Mouse (Mus musculus): Measurements from ENCODE around the gene Rgs14. TPM values are rescaled to one million over a fixed set of nuclear protein-coding genes. Genes with fewer than 3 reads are reported as not detected.

The Rgs14 gene
- total and polyA plus RNA-seq, 2 experiments from 2014 or later = 0.76 to 0.78 TPM

DNA sequence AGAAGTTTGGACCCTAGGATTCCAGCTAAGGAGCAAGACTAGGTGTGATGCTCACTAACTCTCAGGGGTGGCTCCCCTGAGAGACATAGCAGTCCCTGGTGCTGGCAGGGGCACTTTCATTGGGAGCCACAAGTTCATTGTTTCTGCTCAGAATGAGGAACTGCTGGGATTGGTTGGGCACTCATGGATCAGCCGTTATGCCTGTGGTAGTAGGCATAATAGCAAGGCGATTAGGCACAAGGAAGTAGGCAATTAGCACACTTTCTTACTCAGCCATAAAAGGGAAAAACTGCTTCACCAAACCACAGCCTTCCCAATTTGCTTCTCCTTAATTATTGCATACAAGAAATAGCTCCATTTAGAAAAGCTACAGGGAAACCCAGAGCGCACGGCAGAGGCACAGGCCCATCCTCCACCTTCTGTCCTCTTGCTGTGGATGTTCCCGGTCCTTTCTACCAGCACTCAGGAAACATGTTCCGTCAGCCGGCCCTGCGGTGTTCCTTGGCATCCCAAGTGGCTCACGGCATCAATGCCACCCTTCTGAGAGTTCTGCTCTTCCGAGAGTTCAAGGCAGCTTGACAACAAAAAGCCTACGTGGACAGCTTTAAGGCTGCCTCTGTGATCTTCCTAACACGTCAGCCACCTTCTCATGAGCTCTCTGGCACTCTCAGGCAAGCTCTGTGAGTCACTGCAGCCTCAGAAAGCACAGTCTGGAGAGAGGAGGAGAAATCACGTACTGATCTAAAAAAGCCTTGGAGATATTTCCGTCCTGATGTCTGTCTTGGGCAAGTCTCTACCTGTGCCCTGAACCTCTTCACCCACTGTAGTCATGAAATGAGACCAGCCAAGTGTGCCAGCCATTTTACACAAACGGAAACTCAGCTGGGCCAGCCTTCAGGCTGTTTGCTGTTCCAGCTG lies 34.7 kb downstream of the Rgs14 start:
- Histone ChIP-seq H3K27ac (no peak overlapping the region), H3K27me3 (ENCODE audit: insufficient read depth, low read length) (no peaks in the 10 kb centered on the region), H3K4me3 (ENCODE audit: low read length) (no peak overlapping the region), H3K4me1 (ENCODE audit: insufficient read depth, low read length) (peaks cover 5% of the 10 kb centered on the region; the same call in 1 of the 2 replicates), H3K4me2 (ENCODE audit: low read depth, low read length) (no peak overlapping the region), H3K9ac (replicated peaks; ENCODE audit: low read length) (no peak overlapping the region), H3K9me3 (ENCODE audit: low read length) (no peaks in the 10 kb centered on the region), H3K36me3 (ENCODE audit: insufficient read depth, low read length) (no peaks in the 10 kb centered on the region)
- WGBS = 63% methylated on average over 15 of the region's 15 CpGs
- TF ChIP-seq CTCF (IDR thresholded peaks at IDR 0.05; ENCODE audit: low read depth) = no peak
- ATAC-seq = no peak
- DNase-seq (ENCODE audit: low spot score) = no peak

DNA sequence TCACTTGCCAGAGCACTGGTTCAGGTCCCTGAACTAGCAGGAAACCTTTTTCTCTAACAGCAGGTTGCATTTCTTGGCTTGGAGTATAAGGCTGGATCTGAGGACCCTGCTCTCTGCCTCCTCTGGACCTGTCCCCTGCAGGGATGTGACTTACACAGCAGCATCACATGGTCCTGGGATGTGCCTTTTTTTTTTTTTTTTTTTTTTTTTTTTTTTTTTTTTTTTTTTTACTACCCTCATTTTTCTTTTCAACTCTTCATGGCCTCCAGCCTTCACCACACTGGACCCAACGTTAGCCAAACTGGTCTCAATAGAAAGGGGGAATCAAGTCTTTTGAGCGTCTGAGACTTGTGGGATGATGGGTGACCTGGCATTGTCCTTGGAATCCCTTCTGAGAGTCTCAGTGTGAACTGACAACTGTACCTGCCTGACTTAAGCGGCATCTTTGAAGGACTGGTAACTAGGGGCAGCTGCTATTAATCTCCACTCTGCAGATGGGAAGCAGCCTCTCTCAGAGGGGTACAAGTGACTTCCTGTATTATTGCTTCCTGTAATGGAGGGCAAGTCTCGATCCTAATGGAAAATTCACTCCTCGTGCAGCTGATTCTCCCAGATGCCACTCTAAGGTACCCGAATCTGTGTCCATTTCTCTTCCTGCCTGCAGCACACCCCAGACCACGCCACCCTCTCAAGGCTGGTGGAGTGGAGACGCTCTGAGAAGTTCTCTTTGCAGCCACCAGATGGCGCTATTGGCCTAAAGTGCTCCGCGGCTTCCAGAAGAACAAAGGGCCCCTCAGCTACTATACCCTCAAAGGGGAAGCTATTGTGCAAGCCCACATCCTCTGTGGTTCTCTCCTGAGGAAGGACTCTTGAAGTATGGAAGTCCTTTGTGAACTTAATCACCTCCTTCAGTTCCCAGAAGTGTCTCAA lies 35.6 kb downstream of the Rgs14 start:
- ATAC-seq = peak; percentile 89
- Histone ChIP-seq H3K27ac (peak overlapping the region; percentile 42; the same call in 1 of the 2 replicates), H3K9me3 (ENCODE audit: low read length) (no peaks in the 10 kb centered on the region), H3K4me2 (ENCODE audit: low read depth, low read length) (peak overlapping the region; percentile 25), H3K27me3 (ENCODE audit: insufficient read depth, low read length) (no peaks in the 10 kb centered on the region), H3K36me3 (ENCODE audit: insufficient read depth, low read length) (no peaks in the 10 kb centered on the region), H3K4me3 (ENCODE audit: low read length) (no peak overlapping the region), H3K4me1 (ENCODE audit: insufficient read depth, low read length) (peaks cover 5% of the 10 kb centered on the region; the same call in 1 of the 2 replicates), H3K9ac (replicated peaks; ENCODE audit: low read length) (no peak overlapping the region)
- peak; percentile 93 for DNase-seq (ENCODE audit: low spot score)
- 11% methylated on average over 11 of the region's 11 CpGs for WGBS
- TF ChIP-seq CTCF (IDR thresholded peaks at IDR 0.05; ENCODE audit: low read depth) = peak; percentile 97

DNA sequence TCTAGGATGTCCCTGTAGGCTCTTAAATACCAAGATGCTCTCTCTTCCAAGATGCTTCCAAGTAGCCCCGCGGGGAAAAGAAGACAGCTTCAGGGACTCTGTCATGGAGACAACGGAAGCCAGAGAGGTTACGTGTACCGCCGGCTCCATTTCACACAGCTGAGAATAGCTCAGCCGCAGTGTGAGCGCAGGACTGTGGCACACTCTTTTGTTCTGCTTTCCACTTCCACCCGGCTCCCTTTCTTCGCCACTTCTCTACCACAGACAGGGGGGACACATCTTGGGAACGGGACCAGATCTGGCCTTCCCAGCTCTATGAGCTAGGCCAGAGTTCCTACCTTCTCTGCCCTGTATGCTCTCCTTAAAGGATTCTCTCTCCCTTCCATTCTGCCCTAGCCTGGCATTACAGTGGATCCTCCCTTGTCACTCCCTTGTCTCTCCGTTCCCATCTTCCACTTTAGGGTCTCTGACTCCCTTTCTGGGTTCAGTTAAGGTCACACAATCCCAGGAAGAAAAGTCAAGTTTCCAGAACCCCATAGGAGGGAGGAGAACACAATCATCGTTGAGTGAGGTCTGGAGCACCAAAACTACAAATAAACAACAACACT lies 36.4 kb downstream of the Rgs14 start:
- ATAC-seq (peak; percentile 62), DNase-seq (ENCODE audit: low spot score) (no peak)
- Histone ChIP-seq H3K9me3 (ENCODE audit: low read length) (no peaks in the 10 kb centered on the region), H3K27me3 (ENCODE audit: insufficient read depth, low read length) (no peaks in the 10 kb centered on the region), H3K9ac (replicated peaks; ENCODE audit: low read length) (no peak overlapping the region; the same call in 1 of the 2 replicates), H3K4me1 (ENCODE audit: insufficient read depth, low read length) (peaks cover 5% of the 10 kb centered on the region; the same call in 1 of the 2 replicates), H3K27ac (peak overlapping the region; percentile 42; the same call in 1 of the 2 replicates), H3K4me2 (ENCODE audit: low read depth, low read length) (peak overlapping the region; percentile 25), H3K4me3 (ENCODE audit: low read length) (no peak overlapping the region), H3K36me3 (ENCODE audit: insufficient read depth, low read length) (no peaks in the 10 kb centered on the region)
- 52% methylated on average over 13 of the region's 13 CpGs for WGBS
- no peak for TF ChIP-seq CTCF (IDR thresholded peaks at IDR 0.05; ENCODE audit: low read depth)

DNA sequence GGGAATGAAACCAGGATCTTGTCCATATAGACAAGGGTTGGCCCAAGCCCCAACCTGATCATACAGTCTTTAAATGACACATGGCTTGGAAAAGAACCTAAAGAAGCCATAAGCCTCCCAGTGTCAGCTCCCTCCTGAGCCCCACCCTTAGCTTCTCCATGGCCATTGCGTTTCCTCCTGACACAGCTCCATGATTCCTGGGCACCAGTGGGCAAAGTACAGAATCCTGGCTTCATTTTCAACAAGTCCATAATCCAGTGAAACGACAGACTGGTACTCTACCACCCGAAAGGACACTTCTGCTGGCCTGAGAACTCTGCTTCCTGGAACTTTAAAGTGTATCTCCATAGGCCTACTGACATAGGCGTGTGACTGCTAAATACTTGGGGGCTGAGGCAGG lies 37.8 kb downstream of the Rgs14 start:
- no peaks in the 10 kb centered on the region for H3K36me3 ChIP-seq (ENCODE audit: insufficient read depth, low read length)
- H3K4me2 ChIP-seq (ENCODE audit: low read depth, low read length) = no peak overlapping the region
- ATAC-seq (no peak), DNase-seq (ENCODE audit: low spot score) (no peak)
- no peak overlapping the region for H3K9ac ChIP-seq (replicated peaks; ENCODE audit: low read length)
- H3K27ac ChIP-seq = no peak overlapping the region
- no peak for TF ChIP-seq CTCF (IDR thresholded peaks at IDR 0.05; ENCODE audit: low read depth)
- peaks cover 5% of the 10 kb centered on the region; the same call in 1 of the 2 replicates for H3K4me1 ChIP-seq (ENCODE audit: insufficient read depth, low read length)
- 83% methylated on average over 4 of the region's 4 CpGs for WGBS
- H3K4me3 ChIP-seq (ENCODE audit: low read length) = no peak overlapping the region
- no peaks in the 10 kb centered on the region for H3K27me3 ChIP-seq (ENCODE audit: insufficient read depth, low read length)
- H3K9me3 ChIP-seq (ENCODE audit: low read length) = no peaks in the 10 kb centered on the region

DNA sequence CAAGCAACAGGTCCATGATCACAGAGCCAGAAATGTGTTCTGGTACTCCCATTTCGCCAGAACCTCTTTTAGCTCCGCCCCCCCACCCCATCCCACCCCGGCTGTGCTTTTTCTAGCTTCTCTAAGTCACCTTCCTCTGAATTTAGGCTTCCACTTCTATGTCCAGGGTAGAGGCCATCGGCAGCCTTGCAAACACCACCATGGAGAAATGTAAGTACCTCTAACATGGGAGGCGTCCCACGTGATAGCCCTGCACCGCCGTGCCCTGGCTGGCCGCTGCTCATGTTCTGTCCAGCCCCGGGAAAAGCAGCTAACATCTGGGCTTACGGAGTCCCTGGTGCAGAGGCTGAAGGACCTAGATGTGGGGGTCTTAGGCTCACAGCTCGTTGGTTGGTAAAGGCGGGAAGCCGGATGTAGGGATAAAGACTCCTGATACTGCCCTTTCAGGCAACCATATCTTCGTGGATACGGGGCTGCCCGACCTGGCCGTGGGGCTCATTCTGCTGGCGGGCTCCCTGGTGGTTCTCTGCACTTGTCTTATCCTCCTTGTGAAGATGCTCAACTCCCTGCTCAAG lies 39.1 kb downstream of the Rgs14 start:
- H3K27me3 ChIP-seq (ENCODE audit: insufficient read depth, low read length) = no peaks in the 10 kb centered on the region
- no peak for DNase-seq (ENCODE audit: low spot score)
- no peak overlapping the region for H3K4me3 ChIP-seq (ENCODE audit: low read length)
- WGBS = 88% methylated on average over 19 of the region's 19 CpGs
- no peak overlapping the region for H3K9ac ChIP-seq (replicated peaks; ENCODE audit: low read length)
- H3K27ac ChIP-seq = no peak overlapping the region
- no peak for ATAC-seq
- H3K4me1 ChIP-seq (ENCODE audit: insufficient read depth, low read length) = peaks cover 5% of the 10 kb centered on the region; the same call in 1 of the 2 replicates
- H3K4me2 ChIP-seq (ENCODE audit: low read depth, low read length) = no peak overlapping the region
- H3K36me3 ChIP-seq (ENCODE audit: insufficient read depth, low read length) = no peaks in the 10 kb centered on the region
- TF ChIP-seq CTCF (IDR thresholded peaks at IDR 0.05; ENCODE audit: low read depth) = no peak
- H3K9me3 ChIP-seq (ENCODE audit: low read length) = no peaks in the 10 kb centered on the region

DNA sequence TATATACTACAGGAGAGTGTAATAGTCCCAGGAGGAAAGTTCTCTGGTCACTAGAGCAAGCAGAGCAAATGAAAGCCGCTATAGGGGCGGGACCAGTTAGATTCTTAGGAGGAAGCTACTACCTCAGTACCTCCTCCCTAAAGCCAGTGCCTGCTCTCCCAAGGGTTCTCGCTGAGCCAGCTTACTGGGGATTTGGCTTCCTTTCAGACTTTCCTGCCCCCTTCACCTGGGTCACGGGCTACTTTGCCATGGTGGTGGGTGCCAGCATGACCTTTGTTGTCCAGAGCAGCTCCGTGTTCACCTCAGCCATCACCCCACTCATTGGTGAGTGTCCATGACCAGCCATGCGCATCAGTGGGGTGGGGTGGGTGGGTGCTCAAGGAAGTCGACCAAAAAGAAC lies 42.3 kb downstream of the Rgs14 start:
- H3K36me3 ChIP-seq (ENCODE audit: insufficient read depth, low read length) = no peaks in the 10 kb centered on the region
- WGBS = 76% methylated on average over 7 of the region's 7 CpGs
- ATAC-seq (no peak), DNase-seq (ENCODE audit: low spot score) (no peak)
- no peak overlapping the region for H3K4me3 ChIP-seq (ENCODE audit: low read length)
- H3K9me3 ChIP-seq (ENCODE audit: low read length) = no peaks in the 10 kb centered on the region
- no peak for TF ChIP-seq CTCF (IDR thresholded peaks at IDR 0.05; ENCODE audit: low read depth)
- H3K27me3 ChIP-seq (ENCODE audit: insufficient read depth, low read length) = no peaks in the 10 kb centered on the region
- H3K4me1 ChIP-seq (ENCODE audit: insufficient read depth, low read length) = no peaks in the 10 kb centered on the region
- no peak overlapping the region for H3K9ac ChIP-seq (replicated peaks; ENCODE audit: low read length)
- no peak overlapping the region for H3K27ac ChIP-seq
- no peak overlapping the region for H3K4me2 ChIP-seq (ENCODE audit: low read depth, low read length)

Measured in hindbrain, postnatal 0 days (tissue).